Mouse (Mus musculus) embryonic facial prominence, embryonic 14.5 days (tissue): Measurements from ENCODE around the gene Zyx. TPM values are rescaled to one million over a fixed set of nuclear protein-coding genes. Genes with fewer than 3 reads are reported as not detected.

Source experiments
- ATAC-seq: fragments of 200-750 bp; cut with Nextera tagmentation; 2 replicates; pipeline ENCODE4 v1.8.0; 2017; ENCODE audit warnings: low read depth, moderate number of reproducible peaks, moderate TSS enrichment
- DNase-seq: peaks from one replicate; pipeline ENCODE4 v3.0.0-alpha.2; 2015; ENCODE audit warnings: low spot score
- H3K27ac ChIP-seq: fragments of 300-500 bp; sonication (generic); replicated peaks from 2 replicates; pipeline ENCODE4 v1.5.1; 2014; ENCODE audit warnings: low read depth, mild to moderate bottlenecking, low read length, moderate library complexity
- H3K27me3 ChIP-seq: fragments of 300-500 bp; sonication (generic); replicated peaks from 2 replicates; pipeline ENCODE4 v1.6.1; 2014; ENCODE audit warnings: low read length; ENCODE audit not compliant: control insufficient read depth, insufficient read depth
- H3K36me3 ChIP-seq: fragments of 300-500 bp; sonication (generic); 2 replicates; pipeline ENCODE4 v1.6.1; 2014; ENCODE audit warnings: low read length, mixed read lengths; ENCODE audit not compliant: control insufficient read depth, insufficient read depth
- H3K4me1 ChIP-seq: fragments of 300-500 bp; sonication (generic); 2 replicates; pipeline ENCODE4 v1.6.1; 2014; ENCODE audit warnings: antibody characterized with exemption, low read length; ENCODE audit not compliant: control insufficient read depth, insufficient read depth
- H3K4me2 ChIP-seq: fragments of 300-500 bp; sonication (generic); 2 replicates; pipeline ENCODE4 v1.6.1; 2014; ENCODE audit warnings: low read depth, mild to moderate bottlenecking, low read length, moderate library complexity, mixed read lengths
- H3K4me3 ChIP-seq: fragments of 300-500 bp; sonication (generic); 2 replicates; pipeline ENCODE4 v1.5.1; 2014; ENCODE audit warnings: low read depth, mild to moderate bottlenecking, low read length
- H3K9ac ChIP-seq: fragments of 300-500 bp; sonication (generic); 2 replicates; pipeline ENCODE4 v1.6.1; 2014; ENCODE audit warnings: low read depth, mild to moderate bottlenecking, low read length, moderate library complexity, mixed read lengths
- H3K9me3 ChIP-seq: fragments of 300-500 bp; sonication (generic); 2 replicates; pipeline ENCODE4 v1.6.1; 2016; ENCODE audit warnings: low read length; ENCODE audit not compliant: control insufficient read depth
- WGBS: fragments of 180-500 bp; shearing (Covaris S2); extraction: QIAGEN DNeasy Blood & Tissue Kit; methylation state at CpG from one replicate; pipeline ENCODE4 v1.1.7; 2014; 5-methylcytosine and 5-hydroxymethylcytosine counted together
- polyA plus RNA-seq: library from polyadenylated mRNA; unstranded; fragments of >200 nt; fragmentation: Nextera tagmentation; extraction: Ambion mirVana; gene quantifications from 2 replicates; pipeline ENCODE4 v1.2.1, GENCODE M21; 2014

The Zyx gene
- polyA plus RNA-seq, 1 experiment from 2014 or later, result 156 TPM

DNA sequence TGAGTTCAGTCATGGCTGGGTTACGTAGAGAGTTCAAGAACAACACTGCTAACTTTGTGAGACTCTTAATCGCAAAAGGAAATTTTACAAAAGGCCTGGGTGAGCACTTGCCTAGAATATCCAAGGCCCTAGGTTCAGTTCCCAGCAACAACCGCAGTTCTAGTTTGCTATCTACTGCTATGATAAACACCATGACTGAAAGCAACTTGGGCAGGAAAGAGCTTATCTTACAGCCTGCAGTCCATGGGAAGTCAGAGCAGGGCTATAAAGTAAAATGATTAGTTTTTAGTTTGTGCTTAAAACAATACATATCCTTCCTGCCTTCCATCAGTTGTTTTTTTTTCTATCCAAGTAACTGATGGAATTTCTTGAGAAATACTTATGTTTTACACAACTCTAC is 22.9 kb upstream of the Zyx start:
- H3K4me2 ChIP-seq, result no peak overlapping the region
- H3K9me3 ChIP-seq, result no peaks in the 10 kb centered on the region
- H3K9ac ChIP-seq, result no peak overlapping the region
- no peak overlapping the region for H3K27ac ChIP-seq
- ATAC-seq (no peak), DNase-seq (no peak)
- no peaks in the 10 kb centered on the region for H3K36me3 ChIP-seq
- no peak overlapping the region for H3K4me3 ChIP-seq
- H3K4me1 ChIP-seq, result 0 out of 2 replicates have a peak, but pooled peaks cover 4% of the 10 kb centered on the region
- H3K27me3 ChIP-seq, result peaks cover 22% of the 10 kb centered on the region
- 94% methylated on average over 3 of the region's 3 CpGs for WGBS

DNA sequence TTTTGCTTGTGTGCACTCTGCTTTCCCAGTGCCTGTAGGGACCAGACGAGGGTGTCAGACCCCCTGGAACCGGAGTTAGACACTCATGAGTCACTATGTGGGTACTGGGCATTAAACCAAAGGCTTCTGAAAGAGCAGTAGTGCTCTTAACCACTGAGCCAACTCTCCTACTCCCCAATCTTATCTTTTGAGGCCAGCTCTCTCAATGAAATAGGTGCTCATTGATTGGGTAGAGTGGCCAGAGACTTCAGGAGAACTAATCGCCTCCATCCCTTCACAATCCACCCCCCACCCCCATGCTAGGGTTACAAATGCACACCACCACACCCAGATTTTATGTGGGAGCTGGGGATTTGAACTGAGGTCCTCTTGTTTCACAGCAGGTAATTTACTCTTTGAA is 20.7 kb upstream of the Zyx start:
- 74% methylated on average over 3 of the region's 3 CpGs for WGBS
- no peak overlapping the region for H3K27ac ChIP-seq
- ATAC-seq, result no peak
- DNase-seq, result no peak
- peaks cover 6% of the 10 kb centered on the region; the same call in 1 of the 2 replicates for H3K27me3 ChIP-seq
- no peaks in the 10 kb centered on the region for H3K4me1 ChIP-seq
- no peak overlapping the region for H3K9ac ChIP-seq
- no peak overlapping the region for H3K4me2 ChIP-seq
- H3K9me3 ChIP-seq, result no peaks in the 10 kb centered on the region
- no peaks in the 10 kb centered on the region for H3K36me3 ChIP-seq
- no peak overlapping the region for H3K4me3 ChIP-seq

DNA sequence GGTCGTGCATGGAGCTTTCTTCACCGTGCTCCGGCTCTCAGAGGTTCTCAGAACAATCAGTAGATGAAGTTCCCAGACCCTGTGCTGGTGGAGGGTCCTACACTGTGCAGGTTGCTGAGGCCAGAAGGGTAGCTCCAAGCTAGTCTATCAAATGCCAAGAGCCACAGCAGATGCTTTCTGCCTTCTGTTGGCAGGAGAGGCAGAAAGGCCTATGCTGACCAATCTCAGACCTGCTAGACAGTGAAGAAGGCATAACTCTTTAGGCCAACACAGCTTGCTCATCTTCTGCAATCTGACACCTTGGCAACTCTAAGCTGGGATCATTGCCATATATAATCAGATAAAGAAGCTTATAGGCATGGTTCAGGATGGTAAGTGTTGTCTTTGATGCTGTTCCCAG is 19.2 kb upstream of the Zyx start:
- Histone ChIP-seq H3K4me2 (no peak overlapping the region), H3K36me3 (no peaks in the 10 kb centered on the region), H3K27me3 (no peaks in the 10 kb centered on the region), H3K9me3 (no peaks in the 10 kb centered on the region), H3K4me3 (no peak overlapping the region), H3K4me1 (no peaks in the 10 kb centered on the region), H3K9ac (no peak overlapping the region), H3K27ac (no peak overlapping the region)
- DNase-seq (no peak), ATAC-seq (no peak)
- 74% methylated on average over 3 of the region's 3 CpGs for WGBS

DNA sequence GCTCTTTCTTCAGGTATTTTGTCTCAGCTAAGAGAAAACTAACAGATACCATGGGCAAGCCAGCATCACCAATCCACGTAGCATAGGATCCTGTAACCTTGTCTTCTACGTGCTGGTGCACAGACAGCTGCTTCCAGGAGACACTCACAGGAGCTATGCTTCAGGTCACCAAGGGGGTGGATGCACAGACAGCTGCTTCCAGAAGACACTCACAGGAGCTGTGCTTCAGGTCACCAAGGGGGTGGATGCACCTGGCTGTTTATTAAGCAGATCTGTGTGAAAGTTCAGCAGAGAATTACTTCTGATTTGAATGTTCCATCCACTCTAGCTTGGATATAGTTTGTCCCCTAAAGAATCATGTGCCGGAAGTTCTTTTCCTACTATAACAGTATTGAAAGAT is 18.5 kb upstream of the Zyx start:
- H3K9ac ChIP-seq, result no peak overlapping the region
- no peaks in the 10 kb centered on the region for H3K9me3 ChIP-seq
- H3K4me1 ChIP-seq, result no peaks in the 10 kb centered on the region
- no peaks in the 10 kb centered on the region for H3K36me3 ChIP-seq
- no peak overlapping the region for H3K4me2 ChIP-seq
- H3K4me3 ChIP-seq, result no peak overlapping the region
- 83% methylated on average over 3 of the region's 3 CpGs for WGBS
- no peak overlapping the region for H3K27ac ChIP-seq
- H3K27me3 ChIP-seq, result no peaks in the 10 kb centered on the region
- ATAC-seq (no peak), DNase-seq (no peak)

DNA sequence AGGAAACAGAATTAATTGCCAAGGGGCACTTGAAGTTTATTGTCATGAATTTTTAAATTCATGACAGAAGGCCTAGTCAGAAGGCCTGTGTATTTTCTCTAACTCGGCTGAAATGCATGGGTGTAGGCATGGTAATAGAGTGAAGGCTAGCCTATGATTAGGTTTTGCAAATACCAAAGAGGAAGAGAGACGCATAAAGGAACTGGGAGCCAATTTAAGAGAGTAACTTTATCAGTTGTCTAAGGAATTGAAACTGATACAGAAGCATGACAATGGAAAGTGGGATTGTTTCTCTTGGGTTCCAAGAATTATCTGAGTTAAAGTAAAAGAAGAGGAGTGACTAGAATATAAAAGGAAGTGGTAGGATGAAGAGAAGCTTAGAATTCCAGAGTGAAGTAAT is 10.2 kb upstream of the Zyx start:
- no peak for ATAC-seq
- no peak overlapping the region for H3K9ac ChIP-seq
- H3K27me3 ChIP-seq, result no peaks in the 10 kb centered on the region
- WGBS, result 85% methylated on average over 2 of the region's 2 CpGs
- H3K27ac ChIP-seq, result no peak overlapping the region
- no peak overlapping the region for H3K4me3 ChIP-seq
- H3K4me2 ChIP-seq, result no peak overlapping the region
- DNase-seq, result no peak
- no peaks in the 10 kb centered on the region for H3K36me3 ChIP-seq
- no peaks in the 10 kb centered on the region for H3K9me3 ChIP-seq
- H3K4me1 ChIP-seq, result no peaks in the 10 kb centered on the region

DNA sequence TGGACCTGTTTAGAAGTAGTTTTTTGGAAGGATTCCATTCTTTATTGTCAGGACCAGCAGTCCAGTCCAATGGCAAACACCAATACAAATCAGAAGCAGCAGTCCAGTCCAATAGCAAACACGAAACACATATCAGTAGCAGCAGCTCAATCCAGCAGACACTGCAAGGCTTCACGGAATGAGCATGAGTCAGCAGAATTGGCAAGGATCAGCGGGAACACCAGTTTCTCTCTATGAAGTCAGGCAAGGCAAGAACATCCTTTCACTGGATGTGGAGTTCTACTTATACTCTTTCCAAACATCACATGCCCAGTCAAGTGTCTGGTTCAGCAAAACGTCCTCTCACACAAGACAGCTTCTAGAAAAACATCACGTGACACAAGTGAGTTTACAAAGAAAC is 9.4 kb upstream of the Zyx start:
- Histone ChIP-seq H3K4me1 (no peaks in the 10 kb centered on the region), H3K9ac (no peak overlapping the region), H3K4me2 (no peak overlapping the region), H3K4me3 (no peak overlapping the region), H3K9me3 (no peaks in the 10 kb centered on the region), H3K27me3 (no peaks in the 10 kb centered on the region), H3K27ac (no peak overlapping the region), H3K36me3 (no peaks in the 10 kb centered on the region)
- WGBS, result 77% methylated on average over 5 of the region's 5 CpGs
- DNase-seq, result no peak
- ATAC-seq, result no peak

DNA sequence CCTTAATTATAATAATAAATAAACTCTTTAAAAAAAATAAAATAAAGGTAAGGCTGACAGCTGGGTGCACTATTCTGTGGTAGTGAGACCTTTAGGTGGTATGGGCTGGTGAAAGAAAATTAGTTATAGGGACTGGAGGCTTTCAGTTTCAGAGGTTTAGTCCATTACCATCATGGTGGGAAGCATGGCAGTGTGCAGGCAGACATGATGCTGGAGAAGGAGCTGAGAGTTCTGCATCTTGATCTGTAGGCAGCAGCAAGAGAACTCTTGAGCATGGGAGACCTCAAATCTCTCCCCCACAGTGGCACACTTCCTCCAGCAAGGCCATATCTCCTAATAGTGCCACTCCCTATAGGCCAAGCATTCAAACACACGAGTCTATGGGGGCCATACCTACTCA is 7.3 kb upstream of the Zyx start:
- Histone ChIP-seq H3K9ac (no peak overlapping the region), H3K9me3 (no peaks in the 10 kb centered on the region), H3K27me3 (no peaks in the 10 kb centered on the region), H3K4me1 (no peaks in the 10 kb centered on the region), H3K27ac (no peak overlapping the region), H3K4me3 (no peak overlapping the region), H3K36me3 (no peaks in the 10 kb centered on the region), H3K4me2 (no peak overlapping the region)
- DNase-seq (no peak), ATAC-seq (no peak)
- WGBS, result 44% methylated on average over 1 of the region's 1 CpGs

DNA sequence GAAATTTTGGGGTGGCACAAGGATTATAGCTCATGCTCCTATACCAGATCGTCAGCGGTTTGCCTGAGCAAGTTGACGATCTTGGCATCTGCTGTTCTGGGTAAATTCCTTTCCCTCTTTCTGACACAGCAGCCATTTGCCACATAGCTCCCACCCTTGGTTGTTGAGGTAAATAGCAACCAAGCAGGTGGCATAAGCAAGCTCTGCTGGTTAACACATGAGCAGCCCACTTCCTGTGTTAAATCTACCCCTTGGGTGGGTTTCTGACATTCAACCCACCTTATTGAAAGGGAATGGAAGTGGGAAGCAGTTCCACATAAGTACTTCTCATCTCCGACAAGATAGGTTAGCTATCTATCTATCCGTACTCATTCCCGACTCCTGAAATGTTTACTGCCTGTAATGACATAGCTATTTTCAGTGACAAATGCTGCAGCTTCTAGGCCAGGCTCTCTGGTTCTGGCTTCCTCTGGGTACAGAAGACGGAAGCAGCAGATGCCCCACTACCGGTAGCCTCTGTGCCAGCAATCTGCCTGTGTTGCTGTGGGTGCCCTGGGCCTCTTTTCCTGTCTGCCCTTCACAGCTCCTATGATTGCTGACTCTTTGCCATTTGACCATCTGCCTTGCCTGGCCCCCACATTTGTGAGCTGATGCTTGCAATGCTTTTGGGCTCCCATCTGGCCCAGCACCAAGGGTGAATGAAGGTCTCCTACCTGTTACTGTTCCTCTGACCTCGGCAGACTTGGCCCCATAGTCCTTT is 5.9 kb upstream of the Zyx start:
- Histone ChIP-seq H3K27ac (no peak overlapping the region), H3K36me3 (no peaks in the 10 kb centered on the region), H3K9ac (no peak overlapping the region), H3K9me3 (no peaks in the 10 kb centered on the region), H3K27me3 (no peaks in the 10 kb centered on the region), H3K4me1 (no peaks in the 10 kb centered on the region; the same call in 1 of the 2 replicates), H3K4me3 (no peak overlapping the region), H3K4me2 (no peak overlapping the region)
- no peak for DNase-seq
- ATAC-seq, result no peak
- 78% methylated on average over 9 of the region's 9 CpGs for WGBS

DNA sequence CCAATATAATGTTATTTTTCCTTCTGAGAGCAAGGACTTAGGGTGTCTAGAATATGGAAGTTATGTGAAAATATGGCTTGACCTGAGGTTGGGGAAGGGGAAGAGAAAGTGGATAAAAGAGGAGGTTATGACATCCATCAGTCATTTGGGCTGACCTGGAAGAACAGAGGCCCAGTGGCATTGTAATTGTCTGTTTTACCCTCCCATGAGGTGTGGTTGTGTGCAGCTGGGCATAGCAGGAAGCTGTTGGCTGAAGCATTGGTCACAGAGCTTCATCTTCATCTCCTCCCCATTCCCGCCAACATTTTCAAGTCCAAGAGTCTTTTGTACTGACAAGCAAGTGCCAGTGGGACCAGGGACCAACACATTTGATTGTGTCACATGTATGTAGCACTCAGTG is 5.2 kb upstream of the Zyx start:
- Histone ChIP-seq H3K4me1 (no peaks in the 10 kb centered on the region; the same call in 1 of the 2 replicates), H3K9ac (no peak overlapping the region), H3K9me3 (no peaks in the 10 kb centered on the region), H3K27me3 (no peaks in the 10 kb centered on the region), H3K4me3 (no peak overlapping the region), H3K4me2 (no peak overlapping the region), H3K36me3 (no peaks in the 10 kb centered on the region), H3K27ac (no peak overlapping the region)
- ATAC-seq, result no peak
- no peak for DNase-seq
- WGBS, result 92% methylated on average over 1 of the region's 1 CpGs
